Mouse (Mus musculus): ENCODE data around the gene Tax1bp3. TPM values are rescaled to one million over a fixed set of nuclear protein-coding genes. Genes with fewer than 3 reads are reported as not detected.
A peak's percentile ranks its signal among the peaks of the same experiment; 100 is the strongest.

The Tax1bp3 gene
- total and polyA plus RNA-seq, 2 experiments from 2014 or later: 55.6 to 91.0 TPM

GRCm38 (mm10) chr11:73168576-73168975, 8.3 kb upstream of the Tax1bp3 start:
- TF ChIP-seq CTCF (IDR thresholded peaks at IDR 0.05): no peak
- Histone ChIP-seq H3K4me1 (ENCODE audit: insufficient read depth, low read length) (no peaks in the 10 kb centered on the region), H3K9me3 (ENCODE audit: low read length) (no peaks in the 10 kb centered on the region), H3K27me3 (ENCODE audit: insufficient read depth, low read length) (no peaks in the 10 kb centered on the region), H3K36me3 (ENCODE audit: insufficient read depth, low read length) (peaks cover 8% of the 10 kb centered on the region; the same call in 1 of the 2 replicates), H3K4me2 (ENCODE audit: low read depth, low read length, poor library complexity, severe bottlenecking) (no peak overlapping the region), H3K4me3 (ENCODE audit: low read depth, low read length) (no peak overlapping the region), H3K27ac (ENCODE audit: low read depth, low read length) (no peak overlapping the region), H3K9ac (replicated peaks; ENCODE audit: low read length, poor library complexity, severe bottlenecking) (no peak overlapping the region)
- no peak for ATAC-seq (ENCODE audit: low FRiP score)
- no peak for DNase-seq (ENCODE audit: low spot score)
- WGBS: 80% methylated on average over 6 of the region's 6 CpGs

GRCm38 (mm10) chr11:73169231-73169630, 7.7 kb upstream of the Tax1bp3 start:
- TF ChIP-seq CTCF (IDR thresholded peaks at IDR 0.05): peak; percentile 74
- ATAC-seq (ENCODE audit: low FRiP score) (peak; percentile 50; the same call in 1 of the 2 replicates), DNase-seq (ENCODE audit: low spot score) (peak; percentile 39)
- H3K4me2 ChIP-seq (ENCODE audit: low read depth, low read length, poor library complexity, severe bottlenecking): no peak overlapping the region
- H3K9ac ChIP-seq (replicated peaks; ENCODE audit: low read length, poor library complexity, severe bottlenecking): no peak overlapping the region
- H3K36me3 ChIP-seq (ENCODE audit: insufficient read depth, low read length): peaks cover 11% of the 10 kb centered on the region; the same call in 1 of the 2 replicates
- no peak overlapping the region for H3K27ac ChIP-seq (ENCODE audit: low read depth, low read length)
- WGBS: 41% methylated on average over 4 of the region's 4 CpGs
- H3K4me3 ChIP-seq (ENCODE audit: low read depth, low read length): no peak overlapping the region
- no peaks in the 10 kb centered on the region for H3K4me1 ChIP-seq (ENCODE audit: insufficient read depth, low read length)
- H3K27me3 ChIP-seq (ENCODE audit: insufficient read depth, low read length): no peaks in the 10 kb centered on the region
- H3K9me3 ChIP-seq (ENCODE audit: low read length): no peaks in the 10 kb centered on the region

- peaks cover 11% of the 10 kb centered on the region; the same call in 1 of the 2 replicates for H3K36me3 ChIP-seq (ENCODE audit: insufficient read depth, low read length)
- ATAC-seq (ENCODE audit: low FRiP score) (no peak), DNase-seq (ENCODE audit: low spot score) (no peak)
- no peaks in the 10 kb centered on the region for H3K9me3 ChIP-seq (ENCODE audit: low read length)
- no peaks in the 10 kb centered on the region for H3K4me1 ChIP-seq (ENCODE audit: insufficient read depth, low read length)
- TF ChIP-seq CTCF (IDR thresholded peaks at IDR 0.05): no peak
- H3K4me3 ChIP-seq (ENCODE audit: low read depth, low read length): no peak overlapping the region
- WGBS: 73% methylated on average over 5 of the region's 5 CpGs
- no peak overlapping the region for H3K4me2 ChIP-seq (ENCODE audit: low read depth, low read length, poor library complexity, severe bottlenecking)
- H3K27me3 ChIP-seq (ENCODE audit: insufficient read depth, low read length): no peaks in the 10 kb centered on the region
- H3K27ac ChIP-seq (ENCODE audit: low read depth, low read length): no peak overlapping the region
- no peak overlapping the region for H3K9ac ChIP-seq (replicated peaks; ENCODE audit: low read length, poor library complexity, severe bottlenecking)
Observed at GRCm38 (mm10) chr11:73172186-73172585, 4.7 kb upstream of the Tax1bp3 start.

- Histone ChIP-seq H3K4me2 (ENCODE audit: low read depth, low read length, poor library complexity, severe bottlenecking) (peak overlapping the region; percentile 74), H3K9me3 (ENCODE audit: low read length) (no peaks in the 10 kb centered on the region), H3K4me3 (ENCODE audit: low read depth, low read length) (peak overlapping the region; percentile 93), H3K27me3 (ENCODE audit: insufficient read depth, low read length) (no peaks in the 10 kb centered on the region), H3K36me3 (ENCODE audit: insufficient read depth, low read length) (peaks cover 11% of the 10 kb centered on the region; the same call in 1 of the 2 replicates), H3K4me1 (ENCODE audit: insufficient read depth, low read length) (no peaks in the 10 kb centered on the region), H3K27ac (ENCODE audit: low read depth, low read length) (no peak overlapping the region), H3K9ac (replicated peaks; ENCODE audit: low read length, poor library complexity, severe bottlenecking) (peak overlapping the region; percentile 86; the same call in 1 of the 2 replicates)
- DNase-seq (ENCODE audit: low spot score) (no peak), ATAC-seq (ENCODE audit: low FRiP score) (no peak)
- no peak for TF ChIP-seq CTCF (IDR thresholded peaks at IDR 0.05)
- 50% methylated on average over 8 of the region's 8 CpGs for WGBS
Observed at GRCm38 (mm10) chr11:73175612-73176011, 1.3 kb upstream of the Tax1bp3 start.

GRCm38 (mm10) chr11:73176186-73176585, 697 bp upstream of the Tax1bp3 start:
- Histone ChIP-seq H3K9me3 (ENCODE audit: low read length) (no peaks in the 10 kb centered on the region), H3K4me1 (ENCODE audit: insufficient read depth, low read length) (no peaks in the 10 kb centered on the region), H3K9ac (replicated peaks; ENCODE audit: low read length, poor library complexity, severe bottlenecking) (peak overlapping the region; percentile 86), H3K27ac (ENCODE audit: low read depth, low read length) (peak overlapping the region; percentile 83), H3K36me3 (ENCODE audit: insufficient read depth, low read length) (peaks cover 7% of the 10 kb centered on the region; the same call in 1 of the 2 replicates), H3K4me2 (ENCODE audit: low read depth, low read length, poor library complexity, severe bottlenecking) (peak overlapping the region; percentile 74), H3K27me3 (ENCODE audit: insufficient read depth, low read length) (no peaks in the 10 kb centered on the region), H3K4me3 (ENCODE audit: low read depth, low read length) (peak overlapping the region; percentile 93)
- no peak for TF ChIP-seq CTCF (IDR thresholded peaks at IDR 0.05)
- DNase-seq (ENCODE audit: low spot score) (no peak), ATAC-seq (ENCODE audit: low FRiP score) (no peak)
- WGBS: 2% methylated on average over 15 of the region's 15 CpGs

- ATAC-seq (ENCODE audit: low FRiP score): peak; percentile 38; the same call in 1 of the 2 replicates
- H3K4me2 ChIP-seq (ENCODE audit: low read depth, low read length, poor library complexity, severe bottlenecking): peak overlapping the region; percentile 61
- no peaks in the 10 kb centered on the region for H3K27me3 ChIP-seq (ENCODE audit: insufficient read depth, low read length)
- WGBS: under 1% methylated on average over 26 of the region's 28 CpGs
- peak overlapping the region; percentile 83 for H3K27ac ChIP-seq (ENCODE audit: low read depth, low read length)
- H3K36me3 ChIP-seq (ENCODE audit: insufficient read depth, low read length): 0 out of 2 replicates have a peak, but pooled peaks cover 7% of the 10 kb centered on the region
- H3K4me3 ChIP-seq (ENCODE audit: low read depth, low read length): peak overlapping the region; percentile 93
- H3K9ac ChIP-seq (replicated peaks; ENCODE audit: low read length, poor library complexity, severe bottlenecking): peak overlapping the region; percentile 86
- peak; percentile 56 for DNase-seq (ENCODE audit: low spot score)
- H3K9me3 ChIP-seq (ENCODE audit: low read length): no peaks in the 10 kb centered on the region
- H3K4me1 ChIP-seq (ENCODE audit: insufficient read depth, low read length): no peaks in the 10 kb centered on the region
- TF ChIP-seq CTCF (IDR thresholded peaks at IDR 0.05): no peak
Observed at GRCm38 (mm10) chr11:73177509-73177875, 609 bp downstream of the Tax1bp3 start.

Data from midbrain, postnatal 0 days (tissue).